Mouse (Mus musculus) urinary bladder, adult 2 months (tissue): ENCODE measurements around the gene Gltp. TPM values are rescaled to one million over a fixed set of nuclear protein-coding genes. Genes with fewer than 3 reads are reported as not detected.
A peak's percentile ranks its signal among the peaks of the same experiment; 100 is the strongest.

Experiments used
- DNase-seq: peaks from one replicate; pipeline ENCODE4 v3.0.0; 2022; ENCODE audit warnings: low spot score
- polyA plus RNA-seq: library from polyadenylated mRNA; depleted of rRNA; stranded (reverse); fragments of >200 nt; gene quantifications from 2 replicates; pipeline ENCODE4 v1.2.3, GENCODE M21; 2012

Gltp gene
- polyA plus RNA-seq, 1 experiment: 192 TPM

GRCm38 (mm10) chr5:114658255-114658654 is 32.5 kb downstream of the Gltp start, which contains the start of gene Trpv4:
Gene Trpv4 (minus strand): TSS chr5:114658421.
- no peak for DNase-seq

DNA sequence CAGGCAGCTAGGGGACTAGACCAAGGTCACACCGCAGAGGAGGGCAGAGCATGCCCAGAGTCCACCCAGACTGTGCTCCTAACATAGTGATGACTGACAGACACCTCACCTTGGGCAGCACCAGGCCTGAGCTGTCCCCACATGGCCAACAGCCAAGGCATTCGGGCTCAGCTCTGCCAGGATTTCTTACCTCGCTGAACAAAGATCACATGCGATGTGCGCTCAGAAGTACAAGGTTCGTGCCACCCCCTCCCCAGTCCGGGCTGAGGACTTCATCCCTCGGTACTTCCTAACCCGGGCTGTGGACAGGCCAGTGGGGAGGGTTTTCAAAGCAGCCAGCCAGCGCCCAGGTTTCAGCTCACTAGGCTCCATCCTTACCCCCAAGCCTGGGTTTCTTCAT is 33.4 kb downstream of the Gltp start:
- no peak for DNase-seq

DNA sequence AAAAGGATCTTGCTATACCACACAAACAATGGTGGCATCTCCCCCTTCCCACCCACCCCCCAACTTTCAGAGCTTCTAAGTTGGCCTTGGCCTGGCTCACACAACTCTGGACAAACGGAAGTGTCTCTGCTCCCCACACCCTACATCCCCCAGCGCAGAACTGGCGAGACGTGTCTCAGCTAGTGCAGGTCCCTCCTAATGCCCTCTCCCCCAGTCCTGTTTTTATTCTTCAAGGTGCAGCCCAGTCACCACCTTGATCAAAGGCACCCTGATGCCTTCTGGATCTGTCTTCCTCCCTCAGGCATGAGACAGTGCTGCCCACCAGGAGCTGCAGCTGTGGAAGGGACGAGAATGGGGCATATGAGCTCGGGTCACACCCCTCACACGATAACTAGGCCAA is 34.5 kb downstream of the Gltp start:
- no peak for DNase-seq

DNA sequence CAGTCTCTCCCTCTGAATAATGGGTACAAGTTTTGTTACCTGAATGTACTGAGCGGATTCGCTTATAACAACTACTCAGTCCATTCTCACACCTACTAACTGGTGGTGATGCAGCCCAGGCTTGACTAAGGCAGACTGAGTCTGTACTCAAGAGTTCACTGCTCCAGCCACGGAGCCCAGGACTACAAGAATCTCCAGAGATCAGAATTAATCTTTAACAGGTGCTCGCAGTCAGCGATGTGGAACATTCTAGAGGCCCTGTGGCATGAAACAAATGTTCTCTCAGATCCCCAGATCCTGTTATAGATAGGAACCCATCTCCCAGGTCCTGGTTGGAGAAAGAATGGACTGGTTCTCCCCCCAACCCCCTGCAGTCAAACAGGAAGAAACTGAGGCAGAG is 35.1 kb downstream of the Gltp start:
- DNase-seq: no peak

DNA sequence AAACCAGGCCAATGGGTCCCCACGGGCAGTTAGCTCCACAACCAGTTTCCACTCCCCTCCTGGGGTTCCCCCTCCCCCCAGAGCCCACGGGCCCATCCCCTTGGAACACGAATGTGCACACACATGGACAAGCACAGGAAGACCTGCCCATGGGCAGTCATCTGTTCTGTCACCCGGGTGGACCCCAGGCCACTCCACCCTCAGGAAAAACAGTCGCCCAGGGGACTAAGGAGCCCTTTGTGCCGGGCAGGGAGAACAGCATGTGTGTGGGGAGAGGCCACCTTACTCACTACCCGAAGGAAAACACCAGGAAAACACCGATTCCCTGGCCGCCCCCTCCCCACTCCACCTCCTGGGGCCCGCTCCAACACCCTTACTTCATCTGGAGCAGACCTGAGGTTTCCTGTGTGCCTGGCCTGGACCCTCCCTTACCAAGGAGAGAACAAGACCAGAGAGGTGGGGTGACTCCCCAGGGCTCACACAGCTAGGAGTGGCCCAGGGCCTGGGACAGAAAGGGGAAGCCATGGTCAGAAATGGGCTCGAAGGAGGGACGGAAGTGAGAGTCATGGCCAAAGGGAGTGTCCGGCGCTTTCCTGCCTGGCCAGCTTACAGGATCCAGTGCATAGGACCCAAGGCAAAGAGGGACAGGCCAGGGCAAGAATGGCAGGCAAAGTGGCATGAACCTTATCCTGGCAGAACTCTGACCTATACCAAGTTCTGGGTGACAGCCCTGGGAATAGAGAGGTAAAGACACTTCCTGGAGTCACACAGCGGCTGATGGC is 36.9 kb downstream of the Gltp start:
- DNase-seq: no peak

- no peak for DNase-seq
Measured at GRCm38 (mm10) chr5:114651449-114651848, 39.3 kb downstream of the Gltp start.

- DNase-seq: no peak
Measured at GRCm38 (mm10) chr5:114651002-114651401, 39.8 kb downstream of the Gltp start.

- no peak for DNase-seq
Measured at GRCm38 (mm10) chr5:114648728-114649311, 42.0 kb downstream of the Gltp start.

DNA sequence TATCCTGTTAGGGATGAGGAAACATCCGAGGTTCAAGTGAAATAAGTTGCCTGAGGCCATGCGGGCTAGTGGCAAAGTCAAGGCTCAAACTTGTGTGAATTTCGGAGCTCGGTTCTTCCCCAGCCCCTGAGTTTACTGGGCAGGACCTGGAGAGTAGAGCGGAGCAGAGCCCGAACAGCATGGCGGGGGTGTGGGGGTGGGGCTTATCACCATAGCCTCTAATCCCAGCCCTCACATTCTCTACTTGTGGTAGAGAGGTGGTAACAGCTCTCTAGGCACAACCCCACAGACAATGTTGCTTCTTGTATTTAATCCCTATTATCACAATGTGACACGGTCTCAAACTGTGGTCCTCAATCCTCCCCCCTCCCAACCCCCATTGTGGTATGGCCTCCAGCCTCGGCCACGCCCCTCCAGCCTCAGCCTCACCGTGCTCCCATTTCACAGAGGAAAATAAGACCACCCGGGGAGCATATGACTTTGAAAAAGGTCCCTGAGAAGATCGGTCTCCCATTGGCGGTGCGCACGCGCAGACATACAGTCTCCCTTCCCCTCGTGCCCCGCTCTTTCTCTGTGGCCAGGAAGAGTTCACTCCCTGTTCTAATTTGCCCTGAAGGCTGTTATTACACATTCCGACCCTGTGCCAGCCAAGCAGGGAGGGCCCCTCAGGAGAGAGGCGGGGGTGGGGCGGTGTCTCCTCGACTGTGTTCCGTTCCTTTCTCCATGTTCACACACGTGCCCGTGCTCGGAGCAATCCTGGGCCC is 43.4 kb downstream of the Gltp start:
- no peak for DNase-seq

DNA sequence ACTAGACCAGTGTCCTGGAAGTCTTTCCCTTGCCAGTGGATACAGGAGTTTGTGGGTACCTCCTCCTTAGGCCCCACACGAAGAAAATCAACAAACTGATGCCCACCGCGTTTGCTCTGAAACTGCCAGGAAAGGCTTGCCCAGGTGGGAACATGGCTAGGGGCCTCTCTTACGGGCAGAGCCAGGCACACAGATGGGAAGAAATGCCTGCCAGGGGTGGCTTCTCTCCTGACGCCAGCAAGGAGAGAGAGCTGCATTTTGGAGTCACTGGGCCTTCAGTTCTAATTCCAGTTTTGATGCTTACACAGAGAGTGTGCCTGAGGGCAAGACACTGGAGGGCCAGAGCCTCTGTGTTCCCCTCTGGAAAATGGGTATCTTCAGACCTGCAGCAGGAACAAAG is 44.9 kb downstream of the Gltp start:
- no peak for DNase-seq

DNA sequence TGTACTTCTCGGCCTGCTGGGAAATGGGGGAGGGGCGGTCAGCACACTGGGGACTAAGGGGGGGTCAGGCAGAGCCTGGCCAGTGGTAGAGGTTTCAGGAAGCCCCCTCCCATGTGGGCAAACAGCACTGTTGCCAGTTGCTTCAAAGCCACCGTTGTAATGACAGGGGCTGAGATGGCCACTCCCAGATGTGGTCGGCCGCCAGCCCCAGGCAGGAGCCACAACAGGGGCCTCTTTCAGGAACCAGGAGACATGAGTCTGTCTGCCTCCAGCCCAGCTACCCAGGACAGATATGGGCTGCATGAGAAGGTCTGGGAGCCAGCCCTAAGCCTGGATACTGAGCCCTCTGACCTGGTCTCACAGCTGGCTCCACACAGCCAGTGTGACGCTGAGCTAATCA is 45.9 kb downstream of the Gltp start:
- DNase-seq: no peak

DNA sequence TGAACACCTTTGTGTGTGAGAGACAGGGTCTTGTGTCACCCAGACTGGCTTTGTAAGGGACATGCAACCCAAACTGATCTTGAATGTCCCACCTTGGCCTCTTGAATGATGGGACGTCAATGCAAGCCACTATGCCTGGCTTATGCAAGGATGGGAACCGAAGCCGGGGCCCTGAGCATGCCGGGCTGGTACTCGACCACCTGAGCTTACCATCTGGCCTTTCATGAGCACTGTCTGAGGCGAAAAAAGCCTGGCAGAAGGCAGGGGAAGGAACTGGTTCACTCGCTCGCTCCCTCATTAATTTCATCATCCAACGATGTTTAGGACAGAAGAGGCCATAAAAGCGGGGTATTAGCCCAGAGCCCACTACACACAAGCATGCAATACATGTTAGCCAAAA is 50.0 kb downstream of the Gltp start:
- no peak for DNase-seq

DNA sequence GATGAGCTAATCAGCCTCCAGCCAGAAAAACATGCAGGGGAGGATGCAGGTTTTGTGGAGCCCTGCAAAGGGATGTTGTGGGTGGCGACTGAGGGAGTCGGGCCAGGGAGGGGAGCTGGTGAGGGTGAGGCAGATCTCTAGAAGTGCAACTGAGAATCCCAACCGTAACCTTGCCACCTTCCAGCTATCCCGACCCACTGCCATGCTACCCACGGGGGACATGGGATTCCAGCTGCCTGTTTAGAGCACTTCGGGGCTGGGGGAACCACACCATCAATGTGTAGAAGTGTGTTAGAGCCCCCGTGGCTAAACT is 51.2 kb downstream of the Gltp start:
- no peak for DNase-seq

GRCm38 (mm10) chr5:114638769-114639644 is 51.8 kb downstream of the Gltp start:
- peak; percentile 76 for DNase-seq

GRCm38 (mm10) chr5:114636091-114636490 is 54.7 kb downstream of the Gltp start:
- no peak for DNase-seq

DNA sequence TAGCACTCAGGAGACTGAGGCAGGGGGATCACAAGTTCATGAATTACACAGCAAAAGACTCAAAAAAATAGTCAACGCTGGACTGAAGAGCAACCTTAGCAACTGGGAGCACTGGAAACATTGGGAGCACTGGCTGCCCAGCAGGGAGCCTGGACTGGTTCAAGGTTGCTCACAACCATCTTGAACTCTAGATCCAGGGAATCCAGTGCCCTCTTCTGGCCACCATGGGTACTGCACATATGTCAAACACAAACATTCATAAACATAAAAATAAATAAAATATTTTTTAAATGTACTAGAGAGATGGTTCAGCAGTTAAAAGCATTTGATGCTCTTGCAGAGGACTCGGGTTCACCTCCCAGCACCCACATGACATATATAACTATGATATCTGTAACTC is 59.4 kb downstream of the Gltp start:
- DNase-seq: no peak

GRCm38 (mm10) chr5:114625590-114625989 is 65.2 kb downstream of the Gltp start:
- DNase-seq: no peak

- DNase-seq: no peak
Measured at GRCm38 (mm10) chr5:114620305-114620704, 70.5 kb downstream of the Gltp start.
